Mouse (Mus musculus): Measurements from ENCODE around the gene Dnmt3a. TPM values are rescaled to one million over a fixed set of nuclear protein-coding genes. Genes with fewer than 3 reads are reported as not detected.

The Dnmt3a gene
- total and polyA plus RNA-seq, 2 experiments from 2014 or later, result 72.8 to 91.4 TPM

- no peaks in the 10 kb centered on the region for H3K9me3 ChIP-seq (ENCODE audit: low read length)
- whole genome bisulfite sequencing, result 86% methylated on average over 4 of the region's 4 CpGs
Observed at GRCm38 (mm10) chr12:3861665-3862228, 55.9 kb downstream of the Dnmt3a start.

GRCm38 (mm10) chr12:3862253-3862652 is 56.4 kb downstream of the Dnmt3a start:
- Histone ChIP-seq H3K4me1 (ENCODE audit: insufficient read depth) (no peaks in the 10 kb centered on the region), H3K27me3 (ENCODE audit: insufficient read depth, low read length) (no peaks in the 10 kb centered on the region), H3K4me2 (ENCODE audit: low read depth) (no peak overlapping the region), H3K36me3 (ENCODE audit: insufficient read depth) (peaks cover 20% of the 10 kb centered on the region), H3K27ac (ENCODE audit: low read depth, low read length) (no peak overlapping the region), H3K9me3 (ENCODE audit: low read length) (no peaks in the 10 kb centered on the region), H3K4me3 (ENCODE audit: low read depth, low read length) (no peak overlapping the region), H3K9ac (no peak overlapping the region)
- DNase-seq (no peak), ATAC-seq (no peak)
- WGBS, result 86% methylated on average over 6 of the region's 6 CpGs
- no peak for TF ChIP-seq CTCF (IDR thresholded peaks at IDR 0.05; ENCODE audit: low read depth)

More at GRCm38 (mm10) chr12:3861665-3862228, 55.9 kb downstream of the Dnmt3a start:
- no peaks in the 10 kb centered on the region for H3K4me1 ChIP-seq (ENCODE audit: insufficient read depth)
- no peaks in the 10 kb centered on the region for H3K27me3 ChIP-seq (ENCODE audit: insufficient read depth, low read length)
- ATAC-seq (no peak), DNase-seq (no peak)
- peaks cover 20% of the 10 kb centered on the region for H3K36me3 ChIP-seq (ENCODE audit: insufficient read depth)
- H3K4me3 ChIP-seq (ENCODE audit: low read depth, low read length), result no peak overlapping the region
- H3K27ac ChIP-seq (ENCODE audit: low read depth, low read length), result no peak overlapping the region
- no peak overlapping the region for H3K9ac ChIP-seq
- no peak for TF ChIP-seq CTCF (IDR thresholded peaks at IDR 0.05; ENCODE audit: low read depth)
- no peak overlapping the region for H3K4me2 ChIP-seq (ENCODE audit: low read depth)

- Histone ChIP-seq H3K4me1 (ENCODE audit: insufficient read depth) (no peaks in the 10 kb centered on the region), H3K9me3 (ENCODE audit: low read length) (no peaks in the 10 kb centered on the region), H3K27me3 (ENCODE audit: insufficient read depth, low read length) (no peaks in the 10 kb centered on the region), H3K9ac (no peak overlapping the region), H3K4me2 (ENCODE audit: low read depth) (no peak overlapping the region), H3K27ac (ENCODE audit: low read depth, low read length) (no peak overlapping the region), H3K4me3 (ENCODE audit: low read depth, low read length) (no peak overlapping the region), H3K36me3 (ENCODE audit: insufficient read depth) (peaks cover 30% of the 10 kb centered on the region)
- TF ChIP-seq CTCF (IDR thresholded peaks at IDR 0.05; ENCODE audit: low read depth), result no peak
- 96% methylated on average over 8 of the region's 8 CpGs for WGBS
- DNase-seq, result no peak
- no peak for ATAC-seq
Observed at GRCm38 (mm10) chr12:3864208-3864607, 58.4 kb downstream of the Dnmt3a start.

GRCm38 (mm10) chr12:3865594-3865993 is 59.8 kb downstream of the Dnmt3a start:
- no peak overlapping the region for H3K4me3 ChIP-seq (ENCODE audit: low read depth, low read length)
- TF ChIP-seq CTCF (IDR thresholded peaks at IDR 0.05; ENCODE audit: low read depth), result no peak
- 94% methylated on average over 8 of the region's 8 CpGs for WGBS
- no peak overlapping the region for H3K9ac ChIP-seq
- no peak overlapping the region for H3K27ac ChIP-seq (ENCODE audit: low read depth, low read length)
- DNase-seq (no peak), ATAC-seq (no peak)
- H3K9me3 ChIP-seq (ENCODE audit: low read length), result no peaks in the 10 kb centered on the region
- no peaks in the 10 kb centered on the region for H3K4me1 ChIP-seq (ENCODE audit: insufficient read depth)
- H3K27me3 ChIP-seq (ENCODE audit: insufficient read depth, low read length), result no peaks in the 10 kb centered on the region
- peaks cover 24% of the 10 kb centered on the region for H3K36me3 ChIP-seq (ENCODE audit: insufficient read depth)
- H3K4me2 ChIP-seq (ENCODE audit: low read depth), result no peak overlapping the region

- Histone ChIP-seq H3K27ac (ENCODE audit: low read depth, low read length) (no peak overlapping the region), H3K27me3 (ENCODE audit: insufficient read depth, low read length) (no peaks in the 10 kb centered on the region), H3K9me3 (ENCODE audit: low read length) (no peaks in the 10 kb centered on the region), H3K36me3 (ENCODE audit: insufficient read depth) (peaks cover 23% of the 10 kb centered on the region), H3K9ac (no peak overlapping the region), H3K4me1 (ENCODE audit: insufficient read depth) (no peaks in the 10 kb centered on the region), H3K4me3 (ENCODE audit: low read depth, low read length) (no peak overlapping the region), H3K4me2 (ENCODE audit: low read depth) (no peak overlapping the region)
- TF ChIP-seq CTCF (IDR thresholded peaks at IDR 0.05; ENCODE audit: low read depth), result no peak
- 44% methylated on average over 12 of the region's 12 CpGs for WGBS
- DNase-seq (peak; percentile 64), ATAC-seq (peak; percentile 16; the same call in 1 of the 2 replicates)
Observed at GRCm38 (mm10) chr12:3866654-3867370, 61.0 kb downstream of the Dnmt3a start.

- DNase-seq, result no peak
- no peak overlapping the region for H3K27ac ChIP-seq (ENCODE audit: low read depth, low read length)
- ATAC-seq, result no peak
- H3K4me3 ChIP-seq (ENCODE audit: low read depth, low read length), result no peak overlapping the region
- WGBS, result 87% methylated on average over 5 of the region's 5 CpGs
- no peak overlapping the region for H3K4me2 ChIP-seq (ENCODE audit: low read depth)
- no peak for TF ChIP-seq CTCF (IDR thresholded peaks at IDR 0.05; ENCODE audit: low read depth)
- H3K27me3 ChIP-seq (ENCODE audit: insufficient read depth, low read length), result no peaks in the 10 kb centered on the region
- H3K9ac ChIP-seq, result no peak overlapping the region
- H3K4me1 ChIP-seq (ENCODE audit: insufficient read depth), result no peaks in the 10 kb centered on the region
- H3K36me3 ChIP-seq (ENCODE audit: insufficient read depth), result peaks cover 20% of the 10 kb centered on the region
- no peaks in the 10 kb centered on the region for H3K9me3 ChIP-seq (ENCODE audit: low read length)
Observed at GRCm38 (mm10) chr12:3868115-3868514, 62.3 kb downstream of the Dnmt3a start.

GRCm38 (mm10) chr12:3868676-3869458 is 63.1 kb downstream of the Dnmt3a start:
- WGBS, result 68% methylated on average over 7 of the region's 7 CpGs
- Histone ChIP-seq H3K9ac (no peak overlapping the region), H3K27me3 (ENCODE audit: insufficient read depth, low read length) (no peaks in the 10 kb centered on the region), H3K4me3 (ENCODE audit: low read depth, low read length) (no peak overlapping the region), H3K4me1 (ENCODE audit: insufficient read depth) (no peaks in the 10 kb centered on the region), H3K4me2 (ENCODE audit: low read depth) (no peak overlapping the region), H3K9me3 (ENCODE audit: low read length) (no peaks in the 10 kb centered on the region), H3K27ac (ENCODE audit: low read depth, low read length) (no peak overlapping the region), H3K36me3 (ENCODE audit: insufficient read depth) (peaks cover 28% of the 10 kb centered on the region)
- ATAC-seq (no peak), DNase-seq (no peak)
- no peak for TF ChIP-seq CTCF (IDR thresholded peaks at IDR 0.05; ENCODE audit: low read depth)
